Mouse (Mus musculus) midbrain, embryonic 11.5 days (tissue): Measurements from ENCODE around the gene Otx1. TPM values are rescaled to one million over a fixed set of nuclear protein-coding genes. Genes with fewer than 3 reads are reported as not detected.

Experiments used
- ATAC-seq: fragments of 200-750 bp; cut with Nextera tagmentation; 2 replicates; pipeline ENCODE4 v1.8.0; 2017; ENCODE audit warnings: moderate TSS enrichment, moderate library complexity; ENCODE audit not compliant: low FRiP score
- DNase-seq: peaks from one replicate; pipeline ENCODE4 v3.0.0; 2015; ENCODE audit warnings: low spot score; ENCODE audit errors: missing footprints
- H3K27ac ChIP-seq: fragments of 300-500 bp; sonication (generic); 2 replicates; pipeline ENCODE4 v1.5.1; 2014; ENCODE audit warnings: low read depth, low read length
- H3K27me3 ChIP-seq: fragments of 300-500 bp; sonication (generic); 2 replicates; pipeline ENCODE4 v1.6.1; 2014; ENCODE audit warnings: mild to moderate bottlenecking, low read length, moderate library complexity, mixed read lengths; ENCODE audit not compliant: control insufficient read depth, insufficient read depth
- H3K36me3 ChIP-seq: fragments of 300-500 bp; sonication (generic); 2 replicates; pipeline ENCODE4 v1.6.1; 2014; ENCODE audit warnings: mild to moderate bottlenecking, low read length, moderate library complexity, mixed read lengths; ENCODE audit not compliant: control insufficient read depth, insufficient read depth
- H3K4me1 ChIP-seq: fragments of 300-500 bp; sonication (generic); 2 replicates; pipeline ENCODE4 v1.6.1; 2014; ENCODE audit warnings: low read length; ENCODE audit not compliant: control insufficient read depth, insufficient read depth
- H3K4me2 ChIP-seq: fragments of 300-500 bp; sonication (generic); 2 replicates; pipeline ENCODE4 v1.6.1; 2014; ENCODE audit warnings: mild to moderate bottlenecking, moderate library complexity
- H3K4me3 ChIP-seq: fragments of 300-500 bp; sonication (generic); 2 replicates; pipeline ENCODE4 v1.5.1; 2014; ENCODE audit warnings: low read depth, low read length
- H3K9ac ChIP-seq: fragments of 300-500 bp; sonication (generic); 2 replicates; pipeline ENCODE4 v1.6.1; 2014; ENCODE audit warnings: low read length
- H3K9me3 ChIP-seq: fragments of 300-500 bp; sonication (generic); 2 replicates; pipeline ENCODE4 v1.6.1; 2016; ENCODE audit warnings: low read length; ENCODE audit not compliant: control insufficient read depth
- WGBS: fragments of 180-500 bp; shearing (Covaris S2); extraction: QIAGEN DNeasy Blood & Tissue Kit; methylation state at CpG from one replicate; pipeline ENCODE4 v1.1.7; 2014; 5-methylcytosine and 5-hydroxymethylcytosine counted together
- polyA plus RNA-seq: library from polyadenylated mRNA; unstranded; fragments of >200 nt; fragmentation: Nextera tagmentation; extraction: Ambion mirVana; gene quantifications from 2 replicates; pipeline ENCODE4 v1.2.1, GENCODE M21; 2014

The Otx1 gene
- polyA plus RNA-seq, 1 experiment from 2014 or later = 43.7 TPM

DNA sequence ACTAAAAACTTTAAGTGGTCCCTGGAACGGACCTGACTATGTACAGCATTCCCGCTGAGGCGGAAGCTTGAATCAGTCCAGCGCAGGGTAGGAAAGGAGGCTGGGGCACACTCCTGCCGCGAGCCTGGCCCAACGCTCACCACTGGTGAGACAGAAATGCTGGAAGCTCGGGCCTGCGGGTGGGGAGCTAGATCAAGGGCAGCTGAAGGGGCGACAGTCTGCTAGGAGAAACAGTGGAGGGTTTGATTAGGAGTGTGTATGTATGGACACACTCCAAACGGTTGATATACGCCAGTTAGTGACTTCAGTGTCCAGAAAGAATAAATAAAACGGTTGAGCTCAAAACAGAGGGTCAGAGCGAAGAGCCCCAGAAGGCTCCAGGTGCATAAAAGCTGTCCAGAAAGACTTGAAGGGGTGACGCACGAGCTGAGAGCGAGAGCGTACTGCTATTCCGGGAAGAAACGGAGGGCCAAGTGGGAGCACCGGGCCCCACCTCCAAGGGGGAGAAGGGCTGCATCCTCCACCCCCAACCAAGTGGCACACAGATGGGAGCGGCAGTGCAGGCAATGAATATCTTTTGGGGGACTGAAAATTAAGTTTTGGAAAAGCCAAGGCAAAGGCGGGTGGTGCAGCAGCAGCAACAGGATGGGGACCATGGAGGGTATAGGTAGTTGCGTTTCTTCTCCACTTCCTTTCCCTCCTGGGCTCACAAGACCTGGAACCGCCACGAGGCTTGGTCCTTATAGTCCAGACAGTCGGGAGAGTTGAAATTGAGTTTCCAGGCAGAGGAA, 7.0 kb downstream of the Otx1 start:
- peak overlapping the region; percentile 86 for H3K27ac ChIP-seq
- DNase-seq (peak; percentile 97), ATAC-seq (no peak)
- H3K9ac ChIP-seq = peak overlapping the region; percentile 97
- peaks cover 37% of the 10 kb centered on the region for H3K4me1 ChIP-seq
- H3K27me3 ChIP-seq = peaks cover 8% of the 10 kb centered on the region
- no peaks in the 10 kb centered on the region for H3K9me3 ChIP-seq
- H3K36me3 ChIP-seq = peaks cover 6% of the 10 kb centered on the region; the same call in 1 of the 2 replicates
- H3K4me2 ChIP-seq = peak overlapping the region; percentile 81
- 11% methylated on average over 27 of the region's 27 CpGs for WGBS
- H3K4me3 ChIP-seq = peak overlapping the region; percentile 89

DNA sequence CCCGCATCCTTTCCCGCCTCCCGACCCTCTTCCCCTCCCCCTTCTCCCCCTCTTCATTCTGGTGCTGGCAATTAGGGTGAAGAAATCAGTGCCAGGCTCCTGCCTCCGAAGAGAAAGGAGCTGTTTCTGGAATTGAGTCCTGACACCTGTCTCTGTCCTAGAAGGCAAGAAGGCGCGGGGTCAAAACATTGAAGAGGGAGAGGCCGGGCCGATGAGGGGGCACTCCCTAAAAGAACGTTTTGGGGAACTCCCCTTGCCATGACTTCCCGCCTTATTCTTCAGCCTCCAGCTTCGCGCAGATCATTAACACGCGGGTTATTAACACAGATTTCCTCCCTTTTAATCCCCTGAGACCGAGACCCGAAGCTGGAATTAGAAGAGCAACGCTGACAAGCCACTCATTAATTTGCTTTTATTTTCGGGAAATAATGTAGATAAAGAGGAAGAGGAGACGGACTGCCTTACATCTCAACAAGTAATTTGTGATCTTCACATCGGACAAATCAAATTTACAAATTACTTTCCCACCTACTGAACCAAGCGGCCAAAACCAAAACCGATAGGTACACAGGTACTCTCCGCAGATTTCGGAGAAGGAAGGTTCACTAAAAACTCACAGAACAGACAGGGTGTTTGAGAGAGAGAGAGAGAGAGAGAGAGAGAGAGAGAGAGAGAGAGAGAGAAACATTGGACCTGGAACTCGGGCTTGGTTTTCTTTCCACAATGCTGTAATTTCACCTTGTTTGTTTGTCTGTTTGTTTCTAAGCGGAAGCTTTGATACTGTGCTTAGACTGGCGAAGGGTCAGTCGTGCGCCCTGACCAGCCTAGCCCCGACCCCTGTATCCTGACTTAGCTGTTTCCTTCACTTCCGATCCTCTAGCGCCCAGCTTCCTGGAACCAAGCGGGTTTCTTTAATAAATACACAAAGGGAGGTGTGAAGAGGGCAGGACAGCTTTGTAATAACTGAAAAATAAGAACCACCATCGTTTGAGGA, 8.0 kb downstream of the Otx1 start:
- ATAC-seq (no peak), DNase-seq (peak; percentile 97)
- Histone ChIP-seq H3K27me3 (peaks cover 8% of the 10 kb centered on the region), H3K27ac (peak overlapping the region; percentile 86), H3K4me1 (peaks cover 37% of the 10 kb centered on the region), H3K4me2 (peak overlapping the region; percentile 81), H3K9ac (peak overlapping the region; percentile 97), H3K36me3 (peaks cover 6% of the 10 kb centered on the region; the same call in 1 of the 2 replicates), H3K4me3 (peak overlapping the region; percentile 89), H3K9me3 (no peaks in the 10 kb centered on the region)
- WGBS = 4% methylated on average over 34 of the region's 34 CpGs

DNA sequence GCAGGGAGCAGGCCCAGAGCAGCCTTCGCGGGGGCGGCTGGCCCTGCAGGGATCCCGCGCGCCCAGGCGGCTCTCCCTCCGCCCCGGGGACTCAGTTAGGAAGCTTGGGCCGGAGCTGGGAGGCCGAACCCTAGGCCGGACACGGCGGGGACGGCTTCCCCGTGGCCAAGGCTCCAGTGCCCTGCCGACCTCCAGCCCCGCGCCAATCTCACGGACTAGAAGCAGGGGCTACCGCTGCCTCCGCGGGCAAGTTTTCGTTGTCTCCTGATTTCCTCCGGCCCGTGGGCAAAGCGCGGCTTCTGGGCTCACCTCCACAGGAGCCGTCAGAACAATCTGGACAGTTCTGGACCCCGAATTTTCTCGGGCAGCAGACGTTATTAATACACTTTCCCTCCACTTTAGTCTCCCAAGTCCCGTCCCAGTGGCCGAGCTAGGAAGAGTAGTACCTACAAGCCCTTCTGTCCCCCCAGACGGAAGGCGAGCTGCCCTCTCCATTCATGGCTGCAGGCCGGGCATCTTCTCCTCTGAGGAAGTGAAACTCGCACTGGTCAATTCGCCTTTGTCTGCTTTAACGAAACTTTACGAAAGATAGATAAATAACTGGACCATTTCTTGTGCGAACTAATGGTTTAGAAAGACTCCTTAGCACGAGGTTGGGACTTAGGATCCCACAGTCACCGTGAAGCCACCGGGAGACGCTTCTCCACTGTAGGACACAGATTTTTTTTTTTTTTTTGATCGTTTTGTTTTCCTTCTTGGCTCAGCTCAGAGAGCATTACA, 8.9 kb downstream of the Otx1 start:
- DNase-seq (peak; percentile 98), ATAC-seq (no peak; the same call in none of the 2 replicates)
- peaks cover 37% of the 10 kb centered on the region for H3K4me1 ChIP-seq
- peak overlapping the region; percentile 74 for H3K27ac ChIP-seq
- H3K4me3 ChIP-seq = peak overlapping the region; percentile 89
- peaks cover 6% of the 10 kb centered on the region; the same call in 1 of the 2 replicates for H3K36me3 ChIP-seq
- peaks cover 8% of the 10 kb centered on the region for H3K27me3 ChIP-seq
- H3K9me3 ChIP-seq = no peaks in the 10 kb centered on the region
- peak overlapping the region; percentile 81 for H3K4me2 ChIP-seq
- WGBS = under 1% methylated on average over 47 of the region's 47 CpGs
- peak overlapping the region; percentile 97 for H3K9ac ChIP-seq

DNA sequence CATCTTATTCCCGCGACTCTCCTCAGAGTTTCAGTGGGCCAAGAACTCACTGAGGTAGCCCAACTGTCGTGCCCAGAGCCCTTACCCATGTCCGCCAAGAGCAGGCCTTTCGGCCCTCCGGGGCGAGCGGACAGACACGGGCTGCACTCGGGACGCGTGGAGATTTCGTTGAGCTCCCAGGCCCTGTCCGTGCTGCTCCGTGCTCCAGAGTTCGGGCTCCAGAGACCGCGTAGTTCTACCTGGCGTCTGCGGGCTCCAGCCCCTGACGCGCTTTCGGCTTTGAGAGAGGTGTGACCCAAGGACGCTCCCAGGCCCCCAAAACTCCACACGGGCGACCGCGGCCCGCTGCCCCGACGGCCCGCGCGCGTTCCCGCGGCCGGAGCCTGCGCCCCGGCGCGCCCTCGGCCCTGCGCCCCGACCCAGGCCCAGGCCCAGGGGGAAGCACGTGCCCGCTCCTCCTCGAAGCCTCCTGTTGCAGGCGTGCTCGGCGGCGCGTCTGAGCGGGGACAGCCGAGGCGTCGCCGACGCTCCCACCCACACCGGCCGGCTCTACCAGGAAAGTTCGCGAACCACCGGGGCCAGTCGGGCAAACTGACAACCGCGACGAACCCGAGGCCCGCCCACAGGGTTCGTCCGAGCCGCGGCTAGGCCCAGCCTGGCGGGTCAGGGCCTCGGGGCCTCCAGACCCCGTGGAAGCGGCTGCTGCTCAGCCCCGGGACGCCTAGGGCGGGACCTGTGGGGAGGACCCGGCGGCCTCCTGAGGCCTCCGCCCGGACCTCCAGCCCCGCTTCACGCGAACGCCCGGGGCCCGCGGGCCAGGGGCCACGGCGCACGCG, 9.7 kb downstream of the Otx1 start:
- peaks cover 6% of the 10 kb centered on the region; the same call in 1 of the 2 replicates for H3K36me3 ChIP-seq
- DNase-seq (peak; percentile 96), ATAC-seq (peak; percentile 57)
- H3K4me2 ChIP-seq = peak overlapping the region; percentile 81
- peak overlapping the region; percentile 97 for H3K9ac ChIP-seq
- WGBS = 2% methylated on average over 86 of the region's 96 CpGs
- H3K4me1 ChIP-seq = peaks cover 37% of the 10 kb centered on the region
- H3K9me3 ChIP-seq = no peaks in the 10 kb centered on the region
- peak overlapping the region; percentile 74 for H3K27ac ChIP-seq
- peaks cover 8% of the 10 kb centered on the region for H3K27me3 ChIP-seq
- peak overlapping the region; percentile 89 for H3K4me3 ChIP-seq

DNA sequence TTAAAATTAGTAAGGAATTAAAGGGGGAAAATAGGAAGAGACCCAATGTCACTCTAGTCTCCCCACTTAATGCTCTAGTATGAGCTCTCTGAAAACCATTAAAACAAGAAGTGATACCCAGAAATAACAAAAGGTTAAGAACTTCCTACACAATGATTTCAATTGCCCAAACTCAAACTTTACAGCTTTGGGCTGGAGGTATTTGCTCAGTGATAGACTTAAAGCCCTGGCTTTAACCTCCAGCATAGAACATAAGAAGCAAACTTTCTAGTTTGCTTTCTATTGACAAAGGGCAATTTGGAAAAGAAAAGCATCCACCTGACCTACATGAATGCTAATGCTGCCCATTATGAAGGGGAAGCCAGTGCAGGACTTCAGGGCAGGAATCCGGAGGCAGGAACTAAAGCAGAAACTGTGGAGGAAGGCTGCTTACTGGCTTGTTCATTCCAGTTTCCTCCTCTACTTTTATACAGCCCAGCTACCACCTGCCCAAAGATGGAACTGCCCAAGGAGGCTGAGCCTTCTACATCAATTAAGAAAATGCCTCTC, 14.2 kb downstream of the Otx1 start:
- Histone ChIP-seq H3K4me1 (peaks cover 10% of the 10 kb centered on the region), H3K36me3 (no peaks in the 10 kb centered on the region), H3K9me3 (no peaks in the 10 kb centered on the region), H3K27me3 (peaks cover 5% of the 10 kb centered on the region), H3K4me3 (no peak overlapping the region), H3K27ac (no peak overlapping the region), H3K4me2 (no peak overlapping the region), H3K9ac (no peak overlapping the region)
- ATAC-seq (no peak), DNase-seq (no peak)
- WGBS = 72% methylated on average over 1 of the region's 1 CpGs

DNA sequence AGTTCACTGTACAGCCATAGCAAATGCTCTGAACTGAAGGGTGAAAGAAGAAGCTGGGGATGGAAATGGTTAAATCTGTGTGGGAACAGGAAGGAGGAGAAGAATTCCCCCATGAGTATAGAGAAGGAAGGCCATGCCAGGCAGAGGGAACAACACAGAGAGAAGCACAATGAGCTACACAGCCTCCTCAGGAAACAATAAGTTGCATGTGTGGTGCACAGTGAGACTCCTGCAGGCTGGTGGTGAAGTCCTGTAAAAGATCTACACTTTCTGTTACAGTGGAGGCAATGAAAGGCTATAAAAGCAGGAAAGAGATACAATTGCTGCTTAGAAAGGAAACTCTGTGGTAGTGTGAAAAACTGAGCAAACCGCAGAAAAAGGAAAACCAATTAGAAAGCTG, 17.6 kb downstream of the Otx1 start:
- H3K27ac ChIP-seq = no peak overlapping the region
- ATAC-seq (no peak), DNase-seq (no peak)
- no peak overlapping the region for H3K9ac ChIP-seq
- no peaks in the 10 kb centered on the region for H3K9me3 ChIP-seq
- 63% methylated on average over 1 of the region's 1 CpGs for WGBS
- H3K27me3 ChIP-seq = no peaks in the 10 kb centered on the region
- H3K4me3 ChIP-seq = no peak overlapping the region
- no peak overlapping the region for H3K4me2 ChIP-seq
- no peaks in the 10 kb centered on the region for H3K36me3 ChIP-seq
- H3K4me1 ChIP-seq = 0 out of 2 replicates have a peak, but pooled peaks cover 2% of the 10 kb centered on the region

DNA sequence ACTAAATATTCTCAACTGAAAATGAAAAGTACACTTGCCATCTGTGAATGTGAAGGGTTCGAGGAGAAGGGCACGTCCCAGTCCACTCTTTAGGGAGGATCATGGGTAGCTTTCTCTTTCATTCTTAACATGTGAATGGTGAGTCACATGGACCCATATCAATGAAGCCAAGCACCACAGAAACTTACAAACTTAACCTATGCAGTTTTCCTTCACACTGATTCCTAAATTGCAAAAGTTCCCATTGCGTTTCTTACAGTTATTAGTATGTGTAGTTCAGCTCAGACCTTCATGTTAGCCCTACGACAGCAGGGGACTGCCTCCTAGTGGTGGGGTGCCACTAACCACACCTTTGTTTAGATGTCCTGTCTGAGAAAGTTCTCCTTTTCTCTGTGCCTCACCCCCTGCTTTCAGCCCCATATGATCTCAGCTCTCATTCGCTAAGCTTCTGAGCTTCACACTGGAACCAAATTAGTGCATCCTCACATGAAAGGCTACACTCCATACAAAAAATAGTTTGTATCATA, 28.6 kb downstream of the Otx1 start:
- 78% methylated on average over 5 of the region's 5 CpGs for WGBS
- Histone ChIP-seq H3K36me3 (no peaks in the 10 kb centered on the region), H3K27ac (no peak overlapping the region), H3K4me2 (no peak overlapping the region), H3K9me3 (0 out of 2 replicates have a peak, but pooled peaks cover 4% of the 10 kb centered on the region), H3K4me3 (no peak overlapping the region), H3K27me3 (no peaks in the 10 kb centered on the region), H3K9ac (no peak overlapping the region), H3K4me1 (no peaks in the 10 kb centered on the region)
- ATAC-seq (no peak), DNase-seq (peak; percentile 72)
